Mouse (Mus musculus): ENCODE results near the gene Chst5. TPM values are rescaled to one million over a fixed set of nuclear protein-coding genes. Genes with fewer than 3 reads are reported as not detected.
A peak's percentile ranks its signal among the peaks of the same experiment; 100 is the strongest.
"Not testable (repeated sequence)": the region's sequence is repeated elsewhere in the genome, so short reads cannot be mapped to it uniquely, and the experiment has no call there.

The Chst5 gene
- polyA plus RNA-seq, 1 experiment: not detected

- Histone ChIP-seq H3K4me3 (ENCODE audit: insufficient read depth, low read length) (no peak overlapping the region), H3K4me1 (ENCODE audit: control insufficient read depth, insufficient read depth, low read length) (peaks cover 7% of the 10 kb centered on the region; the same call in 1 of the 2 replicates), H3K27ac (ENCODE audit: insufficient read depth, low read depth, low read length) (no peak overlapping the region)
- TF ChIP-seq CTCF (IDR thresholded peaks at IDR 0.05; ENCODE audit: low read depth, low read length) (no peak), POLR2A (IDR thresholded peaks at IDR 0.05; ENCODE audit: borderline replicate concordance, low read depth, low read length) (no peak)
Measured at GRCm38 (mm10) chr8:111855977-111856376, 54.3 kb downstream of the Chst5 start.

GRCm38 (mm10) chr8:111853861-111854501 is 56.3 kb downstream of the Chst5 start, which contains the start of gene Cfdp1:
TSS of gene Cfdp1 (minus strand) at chr8:111854291.
- Histone ChIP-seq H3K4me1 (ENCODE audit: control insufficient read depth, insufficient read depth, low read length) (peaks cover 7% of the 10 kb centered on the region), H3K27ac (ENCODE audit: insufficient read depth, low read depth, low read length) (no peak within 1 kb of the TSS), H3K4me3 (ENCODE audit: insufficient read depth, low read length) (peak within 1 kb of the TSS; percentile 70)
- TF ChIP-seq POLR2A (IDR thresholded peaks at IDR 0.05; ENCODE audit: borderline replicate concordance, low read depth, low read length) (no peak), CTCF (IDR thresholded peaks at IDR 0.05; ENCODE audit: low read depth, low read length) (no peak)

GRCm38 (mm10) chr8:111853219-111853618 is 57.0 kb downstream of the Chst5 start:
- not testable (repeated sequence) for H3K27ac ChIP-seq (ENCODE audit: insufficient read depth, low read depth, low read length); H3K4me1 ChIP-seq (ENCODE audit: control insufficient read depth, insufficient read depth, low read length)
- peak overlapping the region; percentile 70 for H3K4me3 ChIP-seq (ENCODE audit: insufficient read depth, low read length)

GRCm38 (mm10) chr8:111846746-111847145 is 63.5 kb downstream of the Chst5 start:
- TF ChIP-seq CTCF (IDR thresholded peaks at IDR 0.05; ENCODE audit: low read depth, low read length): no peak
- TF ChIP-seq POLR2A (IDR thresholded peaks at IDR 0.05; ENCODE audit: borderline replicate concordance, low read depth, low read length): no peak
- Histone ChIP-seq H3K4me1 (ENCODE audit: control insufficient read depth, insufficient read depth, low read length) (peaks cover 2% of the 10 kb centered on the region; the same call in 1 of the 2 replicates), H3K4me3 (ENCODE audit: insufficient read depth, low read length) (no peak overlapping the region), H3K27ac (ENCODE audit: insufficient read depth, low read depth, low read length) (no peak overlapping the region)

Other genes with a start within 250 kb of the Chst5 start
- gene Ctrb1, start 219.4 kb downstream of the Chst5 start, polyA plus RNA-seq (2012; ENCODE audit: insufficient read depth, insufficient read length, missing spikeins): not detected in 2 replicates
- gene Bcar1, start 166.6 kb downstream of the Chst5 start, polyA plus RNA-seq (2012; ENCODE audit: insufficient read depth, insufficient read length, missing spikeins): 0.40 and 0.56 TPM in 2 replicates
- 88.3 and 89.6 TPM in 2 replicates for gene Cfdp1, start 56.2 kb downstream of the Chst5 start, polyA plus RNA-seq (2012; ENCODE audit: insufficient read depth, insufficient read length, missing spikeins)
- 2.6 and 3.3 TPM in 2 replicates for gene Tmem170, start 33.7 kb downstream of the Chst5 start, polyA plus RNA-seq (2012; ENCODE audit: insufficient read depth, insufficient read length, missing spikeins)
- 0.92 and 1.9 TPM in 2 replicates for gene Tmem231, start 23.4 kb upstream of the Chst5 start, polyA plus RNA-seq (2012; ENCODE audit: insufficient read depth, insufficient read length, missing spikeins)
- 89.6 and 94.9 TPM in 2 replicates for gene Gabarapl2, start 30.3 kb upstream of the Chst5 start, polyA plus RNA-seq (2012; ENCODE audit: insufficient read depth, insufficient read length, missing spikeins)
- 2.4 and 3.1 TPM in 2 replicates for gene Adat1, start 81.9 kb upstream of the Chst5 start, polyA plus RNA-seq (2012; ENCODE audit: insufficient read depth, insufficient read length, missing spikeins)
- gene Kars, start 100.9 kb upstream of the Chst5 start, polyA plus RNA-seq (2012; ENCODE audit: insufficient read depth, insufficient read length, missing spikeins): 45.6 and 53.8 TPM in 2 replicates
- gene Terf2ip, start 101.0 kb upstream of the Chst5 start, polyA plus RNA-seq (2012; ENCODE audit: insufficient read depth, insufficient read length, missing spikeins): 10.1 and 11.1 TPM in 2 replicates
- not detected in 2 replicates for gene Gm6793, start 104.6 kb upstream of the Chst5 start, polyA plus RNA-seq (2012; ENCODE audit: insufficient read depth, insufficient read length, missing spikeins)

Measured in bone marrow macrophage, adult 2 months (primary cell).